Mouse (Mus musculus) forebrain, postnatal 0 days (tissue): ENCODE data around the gene Kctd21. TPM values are rescaled to one million over a fixed set of nuclear protein-coding genes. Genes with fewer than 3 reads are reported as not detected.
A peak's percentile ranks its signal among the peaks of the same experiment; 100 is the strongest.

Experiments used
- ATAC-seq: fragments of 200-750 bp; cut with Nextera tagmentation; 2 replicates; pipeline ENCODE4 v1.8.0; 2017; ENCODE audit warnings: mild to moderate bottlenecking, moderate library complexity
- DNase-seq: peaks from one replicate; pipeline ENCODE4 v3.0.0-alpha.2; 2015
- H3K27ac ChIP-seq: fragments of 300-500 bp; sonication (generic); 2 replicates; pipeline ENCODE4 v1.5.1; 2014; ENCODE audit warnings: low read depth, mild to moderate bottlenecking, antibody characterized with exemption, low read length, moderate library complexity, mixed read lengths
- H3K27me3 ChIP-seq: fragments of 300-500 bp; sonication (generic); 2 replicates; pipeline ENCODE4 v1.6.1; 2014; ENCODE audit warnings: mild to moderate bottlenecking, low read length, mixed read lengths; ENCODE audit not compliant: insufficient read depth
- H3K36me3 ChIP-seq: fragments of 300-500 bp; sonication (generic); 2 replicates; pipeline ENCODE4 v1.6.1; 2014; ENCODE audit warnings: mild to moderate bottlenecking, moderate library complexity; ENCODE audit not compliant: insufficient read depth
- H3K4me1 ChIP-seq: fragments of 300-500 bp; sonication (generic); 2 replicates; pipeline ENCODE4 v1.6.1; 2014; ENCODE audit warnings: antibody characterized with exemption; ENCODE audit not compliant: insufficient read depth
- H3K4me2 ChIP-seq: fragments of 300-500 bp; sonication (generic); 2 replicates; pipeline ENCODE4 v1.6.1; 2014; ENCODE audit warnings: low read depth, mild to moderate bottlenecking, moderate library complexity
- H3K4me3 ChIP-seq: fragments of 300-500 bp; sonication (generic); 2 replicates; pipeline ENCODE4 v1.5.1; 2014; ENCODE audit warnings: low read depth, low read length, mixed read lengths
- H3K9ac ChIP-seq: fragments of 300-500 bp; sonication (generic); 2 replicates; pipeline ENCODE4 v1.6.1; 2014; ENCODE audit warnings: mild to moderate bottlenecking
- H3K9me3 ChIP-seq: fragments of 300-500 bp; sonication (generic); 2 replicates; pipeline ENCODE4 v1.6.1; 2016; ENCODE audit warnings: low read length
- CTCF ChIP-seq: sonication (generic); IDR thresholded peaks from 2 replicates; pipeline ENCODE4 v1.5.1; 2016; ENCODE audit warnings: antibody characterized with exemption, control low read depth, low read depth
- WGBS: fragments of 180-500 bp; shearing (Covaris S2); extraction: QIAGEN DNeasy Blood & Tissue Kit; methylation state at CpG from one replicate; pipeline ENCODE4 v1.1.7; 2014; 5-methylcytosine and 5-hydroxymethylcytosine counted together
- polyA plus RNA-seq: library from polyadenylated mRNA; unstranded; fragments of >200 nt; fragmentation: Nextera tagmentation; extraction: Ambion mirVana; gene quantifications from 2 replicates; pipeline ENCODE4 v1.2.1, GENCODE M21; 2015
- total RNA-seq: library from RNA; depleted of rRNA; stranded (reverse); fragments of >200 nt; gene quantifications from 2 replicates; pipeline ENCODE4 v1.2.3, GENCODE M21; 2014

Kctd21 gene
- total and polyA plus RNA-seq, 2 experiments from 2014 or later: 3.1 to 4.9 TPM

DNA sequence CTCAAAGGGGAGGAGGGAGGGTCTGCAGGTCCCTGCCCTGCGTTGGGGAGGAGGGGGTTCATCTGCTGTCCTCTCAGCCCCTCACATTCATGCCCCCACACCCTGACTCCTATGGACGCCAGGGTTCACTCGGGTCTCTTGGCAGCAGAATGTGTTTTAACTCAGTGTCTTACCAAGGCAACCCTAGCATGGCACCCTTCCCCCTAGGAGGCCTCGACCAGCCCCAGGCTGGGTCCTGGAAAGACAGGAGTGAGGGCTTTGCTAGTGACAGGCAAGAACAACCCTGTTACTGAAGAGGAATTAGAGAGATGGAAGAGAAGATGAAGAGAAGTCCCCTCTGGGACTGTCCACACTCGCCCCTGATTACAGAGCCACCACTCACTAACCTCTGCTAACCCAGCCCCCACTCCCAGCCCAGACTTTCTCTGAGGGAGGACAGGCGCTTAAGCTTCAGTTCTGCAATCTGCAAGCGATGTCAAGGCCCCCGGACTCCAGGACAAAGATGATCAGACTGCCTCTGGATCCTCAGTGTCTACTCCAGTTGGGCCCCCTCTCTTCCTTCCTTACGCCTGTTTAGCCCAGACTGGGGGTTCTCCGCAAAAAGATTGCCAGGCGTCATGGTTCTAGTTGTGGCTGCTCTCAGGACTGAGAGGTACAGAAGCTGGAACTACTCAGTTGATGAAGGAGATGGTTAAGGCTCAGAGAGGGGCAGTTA lies 1.0 kb upstream of the Kctd21 start:
- Histone ChIP-seq H3K36me3 (no peaks in the 10 kb centered on the region), H3K27ac (no peak overlapping the region), H3K4me1 (peaks cover 14% of the 10 kb centered on the region), H3K9ac (peak overlapping the region; percentile 76), H3K9me3 (no peaks in the 10 kb centered on the region), H3K4me3 (peak overlapping the region; percentile 91), H3K27me3 (peaks cover 7% of the 10 kb centered on the region; the same call in 1 of the 2 replicates), H3K4me2 (peak overlapping the region; percentile 80)
- DNase-seq (no peak), ATAC-seq (no peak)
- WGBS: 62% methylated on average over 11 of the region's 11 CpGs
- TF ChIP-seq CTCF: no peak

DNA sequence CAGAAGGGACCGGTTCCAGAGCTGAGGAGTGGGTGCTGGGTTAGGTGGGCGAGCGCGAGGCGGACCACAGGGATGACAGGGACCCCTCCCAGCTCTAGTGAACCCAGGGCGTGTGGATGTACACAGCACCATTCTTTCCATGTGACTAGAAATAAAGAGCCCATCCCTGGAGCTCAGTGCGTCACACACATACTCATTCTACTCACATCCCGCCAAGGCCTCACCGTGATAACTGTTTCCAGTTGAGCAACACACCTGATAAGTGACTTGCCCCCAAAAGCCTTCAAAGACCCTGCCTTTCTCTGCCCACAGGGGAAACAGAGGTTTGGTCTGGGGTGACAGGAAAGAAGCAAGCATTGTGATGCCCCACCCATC lies 527 bp downstream of the Kctd21 start:
- H3K4me2 ChIP-seq: peak overlapping the region; percentile 58
- H3K27me3 ChIP-seq: no peaks in the 10 kb centered on the region
- H3K4me3 ChIP-seq: peak overlapping the region; percentile 91
- no peaks in the 10 kb centered on the region for H3K9me3 ChIP-seq
- peak overlapping the region; percentile 67; the same call in 1 of the 2 replicates for H3K27ac ChIP-seq
- peaks cover 14% of the 10 kb centered on the region for H3K4me1 ChIP-seq
- WGBS: 2% methylated on average over 9 of the region's 9 CpGs
- no peaks in the 10 kb centered on the region for H3K36me3 ChIP-seq
- ATAC-seq (peak; percentile 59), DNase-seq (no peak)
- no peak for TF ChIP-seq CTCF
- peak overlapping the region; percentile 76 for H3K9ac ChIP-seq

DNA sequence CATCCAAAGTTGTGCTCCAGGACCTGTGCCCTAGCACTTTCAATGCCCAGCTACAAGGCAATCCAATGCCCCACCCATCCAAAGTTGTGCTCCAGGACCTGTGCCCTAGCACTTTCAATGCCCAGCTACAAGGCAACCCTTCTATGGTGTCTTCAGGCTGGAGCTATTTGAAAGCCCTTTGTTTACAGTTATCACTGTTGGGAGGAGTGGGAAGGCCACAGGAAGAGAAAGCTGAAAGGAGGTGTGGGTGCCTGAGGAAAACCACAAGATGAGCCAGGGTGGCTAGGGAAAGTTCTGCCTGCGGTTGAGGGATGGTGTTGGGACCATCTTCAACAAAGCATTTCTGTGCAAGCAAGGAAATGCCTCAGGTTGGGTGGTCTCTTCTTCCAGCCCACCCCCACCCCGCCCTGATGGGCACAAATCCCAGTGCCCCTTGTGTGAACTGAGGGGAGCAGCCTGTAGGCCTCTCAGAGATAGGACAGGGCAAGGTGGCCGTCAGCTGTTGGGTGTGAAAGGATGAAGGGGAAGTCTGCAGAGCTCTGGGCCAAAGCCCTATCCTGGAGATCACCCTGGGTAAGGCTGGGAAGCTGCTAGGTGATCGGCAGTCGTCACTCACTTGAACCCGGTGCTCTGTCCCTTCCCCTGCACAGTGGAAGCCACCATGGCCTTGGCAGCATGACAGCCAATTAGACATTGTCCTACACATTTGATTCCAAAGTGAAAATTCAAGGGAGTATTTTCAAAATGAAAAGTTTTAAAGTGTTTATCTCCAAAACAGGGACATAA lies 1.2 kb downstream of the Kctd21 start:
- peak overlapping the region; percentile 91 for H3K4me3 ChIP-seq
- H3K27ac ChIP-seq: no peak overlapping the region
- H3K36me3 ChIP-seq: no peaks in the 10 kb centered on the region
- peaks cover 14% of the 10 kb centered on the region for H3K4me1 ChIP-seq
- peak overlapping the region; percentile 76; the same call in 1 of the 2 replicates for H3K9ac ChIP-seq
- 87% methylated on average over 6 of the region's 6 CpGs for WGBS
- DNase-seq (no peak), ATAC-seq (no peak)
- H3K9me3 ChIP-seq: no peaks in the 10 kb centered on the region
- peak overlapping the region; percentile 58 for H3K4me2 ChIP-seq
- TF ChIP-seq CTCF: no peak
- H3K27me3 ChIP-seq: no peaks in the 10 kb centered on the region

- ATAC-seq: no peak
- Histone ChIP-seq H3K9me3 (no peaks in the 10 kb centered on the region), H3K4me3 (no peak overlapping the region), H3K27me3 (no peaks in the 10 kb centered on the region), H3K4me2 (no peak overlapping the region), H3K9ac (no peak overlapping the region), H3K4me1 (peaks cover 14% of the 10 kb centered on the region), H3K27ac (no peak overlapping the region), H3K36me3 (no peaks in the 10 kb centered on the region)
- DNase-seq: no peak
- TF ChIP-seq CTCF: no peak
- WGBS: 79% methylated on average over 2 of the region's 2 CpGs
Observed at GRCm38 (mm10) chr7:97334406-97334805, 2.3 kb downstream of the Kctd21 start.

- Histone ChIP-seq H3K27ac (no peak overlapping the region), H3K4me1 (peaks cover 7% of the 10 kb centered on the region; the same call in 1 of the 2 replicates), H3K9me3 (no peaks in the 10 kb centered on the region), H3K36me3 (no peaks in the 10 kb centered on the region), H3K9ac (no peak overlapping the region), H3K4me3 (no peak overlapping the region), H3K4me2 (no peak overlapping the region), H3K27me3 (no peaks in the 10 kb centered on the region)
- ATAC-seq: no peak
- no peak for TF ChIP-seq CTCF
- DNase-seq: no peak
- 56% methylated on average over 1 of the region's 1 CpGs for WGBS
Observed at GRCm38 (mm10) chr7:97336678-97337077, 4.6 kb downstream of the Kctd21 start.

DNA sequence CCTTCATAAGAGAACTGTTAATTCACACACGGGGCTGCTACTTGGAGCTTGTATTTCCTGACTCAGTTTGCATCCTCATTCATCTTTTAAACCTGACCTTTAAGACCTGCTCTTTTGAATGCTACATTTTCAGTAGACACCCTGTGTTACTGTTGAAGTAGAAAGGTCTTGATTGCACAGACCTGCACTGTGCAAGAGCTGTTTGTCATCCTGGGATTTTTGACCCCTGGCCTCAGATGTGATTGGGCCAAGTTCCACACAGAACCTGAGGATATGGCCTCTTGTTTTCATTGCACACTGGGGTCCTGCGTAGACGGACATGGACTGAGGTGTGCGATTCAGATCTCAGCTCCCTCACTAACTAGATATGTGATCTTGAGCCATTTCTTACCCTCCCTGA lies 6.5 kb downstream of the Kctd21 start:
- Histone ChIP-seq H3K9ac (no peak overlapping the region), H3K36me3 (no peaks in the 10 kb centered on the region), H3K9me3 (no peaks in the 10 kb centered on the region), H3K4me1 (no peaks in the 10 kb centered on the region), H3K4me3 (no peak overlapping the region), H3K27ac (no peak overlapping the region), H3K27me3 (no peaks in the 10 kb centered on the region), H3K4me2 (no peak overlapping the region)
- TF ChIP-seq CTCF: no peak
- ATAC-seq (no peak), DNase-seq (no peak)
- 83% methylated on average over 4 of the region's 4 CpGs for WGBS

DNA sequence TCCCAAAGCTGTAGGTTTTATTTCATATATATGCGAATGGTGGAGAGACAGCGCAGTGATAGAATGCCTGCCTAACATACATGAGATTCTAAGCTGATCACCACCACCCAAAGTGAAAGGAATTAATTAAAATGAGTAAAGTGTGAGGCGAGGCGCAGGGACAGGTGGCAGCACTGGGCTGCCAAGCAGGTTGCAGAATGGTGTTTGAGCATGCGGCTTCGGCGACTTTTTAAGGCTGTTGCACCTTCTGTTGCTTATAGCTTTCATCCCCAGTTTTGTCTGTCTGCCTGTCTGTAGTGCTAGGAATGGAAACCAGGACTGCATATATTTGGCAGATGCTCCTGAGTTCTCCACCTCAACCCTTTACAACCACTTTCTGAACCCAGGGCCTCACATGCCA lies 7.5 kb downstream of the Kctd21 start:
- Histone ChIP-seq H3K4me1 (0 out of 2 replicates have a peak, but pooled peaks cover 1% of the 10 kb centered on the region), H3K9me3 (no peaks in the 10 kb centered on the region), H3K27ac (peak overlapping the region; percentile 9; the same call in 1 of the 2 replicates), H3K36me3 (no peaks in the 10 kb centered on the region), H3K27me3 (no peaks in the 10 kb centered on the region), H3K9ac (no peak overlapping the region), H3K4me2 (no peak overlapping the region), H3K4me3 (no peak overlapping the region)
- TF ChIP-seq CTCF: peak; percentile 30
- DNase-seq (peak; percentile 71), ATAC-seq (peak; percentile 68)
- 55% methylated on average over 7 of the region's 7 CpGs for WGBS
